Mouse (Mus musculus) right cerebral cortex, adult 2 months (tissue): ENCODE data around the gene Kcnk13.

ENCODE experiments used
- DNase-seq, 2 experiments: peaks; one replicate each; pipeline ENCODE4 v3.0.0; 2021 to 2022; ENCODE audit warnings: low spot score in 2 of 2

Gene Kcnk13

DNA sequence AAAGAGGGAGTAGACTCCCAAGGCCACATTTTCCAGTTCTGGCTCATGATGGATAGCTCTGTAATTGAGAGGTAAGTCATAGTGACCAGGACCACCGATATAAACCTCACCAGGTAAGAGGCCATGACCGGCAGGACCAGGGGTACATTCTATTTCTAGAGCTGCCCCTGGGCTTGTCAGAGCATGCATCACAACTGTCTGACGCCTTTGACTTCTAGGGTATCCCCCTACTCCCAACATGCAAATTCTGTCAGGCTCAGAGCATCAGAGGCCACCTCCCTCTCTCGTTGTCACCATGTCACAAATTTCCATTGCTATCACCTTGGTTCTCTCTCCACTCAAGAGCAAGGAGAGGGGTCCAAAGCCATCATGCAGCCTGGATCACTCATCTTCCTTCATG, 126.5 kb downstream of the Kcnk13 start:
- DNase-seq: no peak

DNA sequence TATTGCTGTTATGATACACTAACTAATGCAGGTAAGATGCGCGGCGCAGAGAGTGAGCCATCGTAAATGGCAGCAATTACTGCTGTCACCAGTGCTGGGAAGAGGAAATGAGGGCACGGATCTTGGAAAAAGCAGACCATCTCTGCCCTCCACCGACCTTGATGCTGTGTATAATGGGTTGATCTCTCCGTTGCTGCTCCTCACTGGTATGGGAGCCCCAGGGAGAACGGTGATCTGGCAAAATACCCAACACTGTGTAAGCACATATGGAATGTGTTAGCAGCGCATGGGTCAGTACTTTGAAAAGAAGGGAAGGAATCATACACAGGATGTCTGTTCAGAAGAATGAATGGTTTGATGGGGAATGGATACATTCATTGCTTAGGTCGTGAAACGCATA, 128.7 kb downstream of the Kcnk13 start:
- no peak for DNase-seq

- no peak for DNase-seq
Measured at GRCm38 (mm10) chr12:100099971-100100706, 135.8 kb downstream of the Kcnk13 start.

- no peak for DNase-seq
Measured at GRCm38 (mm10) chr12:100100707-100101030, 136.4 kb downstream of the Kcnk13 start.

- no peak for DNase-seq
Measured at GRCm38 (mm10) chr12:100101651-100102050, 137.4 kb downstream of the Kcnk13 start.

DNA sequence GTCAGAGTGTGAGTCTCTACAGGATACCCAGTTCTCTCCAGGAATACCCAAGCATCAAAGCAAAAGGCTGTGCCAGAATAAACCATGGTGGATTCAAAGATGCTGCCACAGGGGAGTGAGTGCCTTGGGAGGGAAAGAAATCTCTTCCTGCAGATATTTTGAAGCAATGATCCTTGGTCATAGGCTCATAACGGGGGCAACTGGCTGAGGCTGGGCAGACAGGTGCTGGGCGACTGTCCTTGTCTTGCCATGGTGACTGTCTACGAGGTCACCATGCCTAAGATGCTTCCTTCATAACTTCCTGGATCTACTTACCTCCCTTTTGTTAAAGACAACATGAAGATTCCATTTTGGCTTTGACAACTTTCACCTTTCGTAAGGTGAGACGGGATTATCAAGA, 140.2 kb downstream of the Kcnk13 start:
- no peak for DNase-seq

GRCm38 (mm10) chr12:100106275-100106895, 142.1 kb downstream of the Kcnk13 start:
- peak; percentile 84 to 92 for DNase-seq

DNA sequence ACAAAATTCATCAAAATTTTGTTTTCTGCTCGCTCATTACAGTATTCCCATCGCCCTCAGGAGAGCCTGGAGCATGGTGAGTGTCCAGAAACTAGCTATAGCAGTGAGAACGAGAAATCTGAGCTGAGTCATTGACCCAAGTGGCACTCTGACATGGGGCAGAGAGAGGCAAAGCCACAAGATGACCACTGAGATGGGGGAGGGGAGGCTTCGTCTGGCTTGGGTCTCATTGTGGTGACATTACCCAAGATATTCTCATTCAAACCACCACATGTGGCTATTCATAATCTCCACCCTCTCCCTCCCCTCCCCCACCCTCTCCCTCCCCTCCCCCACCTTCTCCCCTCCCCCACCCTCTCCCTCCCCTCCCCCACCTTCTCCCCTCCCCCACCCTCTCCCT, 143.1 kb downstream of the Kcnk13 start:
- DNase-seq: no peak

- peak; percentile 84 for DNase-seq
Measured at GRCm38 (mm10) chr12:100109986-100110696, 145.8 kb downstream of the Kcnk13 start, which contains the start of gene Psmc1. Gene Psmc1, plus strand, starts transcription at chr12:100110154.
